In genomic region chr8:54018535-54019165, GRCm38 (mm10) we compare ENCODE assay signal across 20 mouse cellular contexts. TPM values are rescaled to one million over a fixed set of nuclear protein-coding genes. Genes with fewer than 3 reads are reported as not detected.
DNase-seq lines count a peak whose midpoint lies in the region; ATAC-seq and TF ChIP-seq lines count a peak whose summit lies in the region.
"Had no signal": no experiment of that assay in that cellular context is flagged by ENCODE, and none has a peak within 500 bp of the region (broad histone marks: within the 10 kb centered on the region; RNA-seq: fewer than 3 reads in every experiment).

No protein-coding gene starts in this region.

- no peaks in the 10 kb centered on the region for H3K79me3 ChIP-seq in C2C12 (ENCODE audit: low read depth)

- H3K27me3 ChIP-seq in hindbrain, embryonic 11.5 days (ENCODE audit: control insufficient read depth, insufficient read depth, low read length) = no peaks in the 10 kb centered on the region
- H3K27me3 ChIP-seq in hindbrain, embryonic 10.5 days (ENCODE audit: insufficient read depth, poor library complexity, severe bottlenecking) = no peaks in the 10 kb centered on the region
- no peaks in the 10 kb centered on the region for H3K27me3 ChIP-seq in C2C12 (ENCODE audit: control insufficient read depth, insufficient read depth, insufficient read length)
- no peaks in the 10 kb centered on the region for H3K27me3 ChIP-seq in neural tube, embryonic 12.5 days (replicated peaks)
- H3K27me3 ChIP-seq: megakaryocyte, embryonic 14.5 days had no signal

- no peak for TF ChIP-seq CTCF in C2C12 (IDR thresholded peaks at IDR 0.05; ENCODE audit: control insufficient read depth, insufficient read depth, insufficient read length)

- H3ac ChIP-seq in C2C12 (ENCODE audit: control insufficient read depth, insufficient read length, low read depth) = no peak overlapping the region

- peak; percentile 65 for ATAC-seq in hindbrain, embryonic 11.5 days (ENCODE audit: low FRiP score)
- peak; percentile 81 for ATAC-seq in neural tube, embryonic 12.5 days (ENCODE audit: low FRiP score, low read depth)
- ATAC-seq in inflammation-experienced regulatory T-cells, adult 6 months = no peak
- ATAC-seq in megakaryocyte, adult 5-6 weeks (ENCODE audit: poor library complexity, severe bottlenecking) = no peak
- ATAC-seq: activated CD4-positive, CD25-positive, alpha-beta regulatory T cell, adult 4 months; intestine, embryonic 16.5 days had no signal

- no peaks in the 10 kb centered on the region for H3K9me3 ChIP-seq in hindbrain, embryonic 11.5 days (ENCODE audit: control insufficient read depth, low read length)
- H3K9me3 ChIP-seq in hindbrain, embryonic 10.5 days = no peaks in the 10 kb centered on the region
- no peaks in the 10 kb centered on the region for H3K9me3 ChIP-seq in neural tube, embryonic 12.5 days
- H3K9me3 ChIP-seq: megakaryocyte, embryonic 14.5 days had no signal

- no peak for DNase-seq in hindbrain, embryonic 11.5 days (ENCODE audit: low spot score)
- DNase-seq in hindbrain, embryonic 10.5 days (ENCODE audit: low spot score) = no peak
- peak; percentile 72 for DNase-seq in Muller cell, postnatal 12 days (ENCODE audit: inconsistent ontology term)
- DNase-seq: adrenal gland, postnatal 10 days; cerebellum, adult 11 months; cerebellum, postnatal 10 days; heart, adult 18-20 months; heart, postnatal 4 days; lung, adult 18-20 months; lung, postnatal 14 days; spleen, adult 18-20 months; thymus, postnatal 36 days had no signal

- H3K79me2 ChIP-seq in C2C12 (ENCODE audit: control insufficient read depth, insufficient read depth) = no peaks in the 10 kb centered on the region

- 54% methylated on average over 3 of the region's 3 CpGs for WGBS in hindbrain, embryonic 11.5 days
- 61% methylated on average over 3 of the region's 3 CpGs for whole genome bisulfite sequencing in hindbrain, embryonic 10.5 days
- 31% methylated on average over 3 of the region's 3 CpGs for WGBS in neural tube, embryonic 12.5 days

- H3K9ac ChIP-seq in hindbrain, embryonic 11.5 days (ENCODE audit: low read depth, low read length) = no peak overlapping the region
- no peak overlapping the region for H3K9ac ChIP-seq in neural tube, embryonic 12.5 days

- no peaks in the 10 kb centered on the region for H3K36me3 ChIP-seq in hindbrain, embryonic 11.5 days (ENCODE audit: control insufficient read depth, insufficient read depth, low read length)
- H3K36me3 ChIP-seq in hindbrain, embryonic 10.5 days = no peaks in the 10 kb centered on the region
- no peaks in the 10 kb centered on the region for H3K36me3 ChIP-seq in C2C12 (ENCODE audit: control insufficient read depth, insufficient read depth)
- no peaks in the 10 kb centered on the region for H3K36me3 ChIP-seq in neural tube, embryonic 12.5 days

- H3K4me2 ChIP-seq in hindbrain, embryonic 11.5 days (replicated peaks; ENCODE audit: low read depth, low read length) = no peak overlapping the region
- H3K4me2 ChIP-seq in neural tube, embryonic 12.5 days (replicated peaks) = no peak overlapping the region
- H3K4me2 ChIP-seq: liver, embryonic 11.5 days had no signal

- no peaks in the 10 kb centered on the region for H3K4me1 ChIP-seq in hindbrain, embryonic 11.5 days (replicated peaks; ENCODE audit: control insufficient read depth, insufficient read depth, low read length)
- H3K4me1 ChIP-seq in hindbrain, embryonic 10.5 days (replicated peaks) = 0 out of 2 replicates have a peak, but pooled peaks cover 5% of the 10 kb centered on the region
- peaks cover 3% of the 10 kb centered on the region; the same call in 1 of the 2 replicates for H3K4me1 ChIP-seq in neural tube, embryonic 12.5 days
- H3K4me1 ChIP-seq: megakaryocyte, embryonic 14.5 days had no signal

- no peak overlapping the region for H3K4me3 ChIP-seq in hindbrain, embryonic 11.5 days (ENCODE audit: low read depth, low read length)
- H3K4me3 ChIP-seq in hindbrain, embryonic 10.5 days = no peak overlapping the region
- H3K4me3 ChIP-seq in C2C12 (ENCODE audit: insufficient read depth, poor library complexity, severe bottlenecking) = no peak overlapping the region
- H3K4me3 ChIP-seq in neural tube, embryonic 12.5 days = no peak overlapping the region
- H3K4me3 ChIP-seq: megakaryocyte, embryonic 14.5 days had no signal

- no peak overlapping the region for H3K27ac ChIP-seq in hindbrain, embryonic 11.5 days (ENCODE audit: low read depth, low read length)
- no peak overlapping the region for H3K27ac ChIP-seq in hindbrain, embryonic 10.5 days
- H3K27ac ChIP-seq in neural tube, embryonic 12.5 days = no peak overlapping the region

TF ChIP-seq in C2C12, 6 proteins besides CTCF, POLR2A, EP300 and RAD21:
- peak; percentile 51 for TF ChIP-seq MYOD1 (IDR thresholded peaks at IDR 0.05; ENCODE audit: control insufficient read depth, insufficient read length, low read depth)
- no peak for TF ChIP-seq USF1 (IDR thresholded peaks at IDR 0.05; ENCODE audit: low read depth)

RNA-seq across cellular contexts. Expression of gene Vegfc, which starts 58.8 kb away (rescaled TPM):
- 5.9 and 7.2 TPM in 2 replicates for polyA plus RNA-seq in hindbrain, embryonic 11.5 days (2014; fragmentation: Nextera tagmentation; extraction: Ambion mirVana)
- 6.3 and 6.8 TPM in 2 replicates for polyA plus RNA-seq in hindbrain, embryonic 10.5 days (2016; fragmentation: Nextera tagmentation; extraction: Ambion mirVana)
- 20.4 TPM for polyA plus RNA-seq in C2C12 (2012; fragmentation: generic; extraction: Trizol)
- 6.1 and 7.9 TPM in 2 replicates for polyA plus RNA-seq in neural tube, embryonic 12.5 days (2016; fragmentation: Nextera tagmentation; extraction: Ambion mirVana)
- polyA plus RNA-seq in inflammation-experienced regulatory T-cells, adult 6 months (2017; shearing (Covaris generic)) = under 1 TPM in 2 of 3 experiments, not detected in 1; 0.13 to 0.29 TPM
- total RNA-seq in megakaryocyte, adult 5-6 weeks (2015) = 0.60 and 1.8 TPM in 2 replicates
- total RNA-seq in megakaryocyte, adult 5-6 weeks (2017) = 0.07 TPM in 1 of 2 replicates, not detected in the other

Comparison
In these comparisons a context has a peak if more than half of its experiments do, and no peak if none do; other contexts are left out.
1. ATAC-seq: peak in hindbrain, embryonic 11.5 days (single experiment) and neural tube, embryonic 12.5 days (single experiment); none in inflammation-experienced regulatory T-cells, adult 6 months (single experiment) and megakaryocyte, adult 5-6 weeks (single experiment).